Mouse (Mus musculus): Measurements from ENCODE around the gene Fam53b. TPM values are rescaled to one million over a fixed set of nuclear protein-coding genes. Genes with fewer than 3 reads are reported as not detected.

Gene Fam53b
- polyA plus RNA-seq, 1 experiment from 2014 or later = 25.0 TPM

DNA sequence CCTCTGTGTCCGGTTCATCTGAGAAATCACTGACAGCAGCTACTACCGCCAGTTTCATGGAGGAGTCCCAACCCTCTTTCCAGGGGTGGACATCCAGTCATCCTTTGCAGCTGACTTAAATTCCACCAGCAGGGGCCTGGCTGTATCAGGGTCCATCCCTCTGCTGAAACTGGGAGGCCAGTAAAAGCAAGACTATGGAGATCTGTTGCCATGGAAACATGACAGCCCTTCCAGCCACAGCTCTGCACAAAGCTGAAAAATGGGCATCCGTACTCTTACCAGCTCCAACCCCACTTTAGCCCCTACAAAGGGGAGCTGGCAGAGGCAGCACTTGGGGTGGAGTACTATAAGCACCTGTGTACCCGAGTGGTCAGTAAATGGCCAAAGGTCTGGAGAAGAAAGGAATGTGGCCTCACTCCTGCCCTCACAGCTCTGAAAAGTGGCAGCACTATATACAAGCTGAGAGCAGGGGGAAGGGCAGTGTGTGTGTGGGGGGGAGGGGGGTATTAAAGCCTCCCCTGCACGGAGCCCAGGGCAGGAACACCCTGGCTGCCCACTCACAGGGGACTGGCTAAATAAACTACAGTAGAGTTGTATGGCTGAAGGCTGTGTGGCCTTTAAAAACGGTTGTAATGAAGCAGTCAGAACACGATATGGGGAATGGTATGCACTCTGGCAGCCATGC, 32.4 kb downstream of the Fam53b start:
- no peaks in the 10 kb centered on the region for H3K9me3 ChIP-seq
- H3K4me2 ChIP-seq (replicated peaks) = peak overlapping the region; percentile 38; the same call in 1 of the 2 replicates
- H3K36me3 ChIP-seq = peaks cover 23% of the 10 kb centered on the region
- no peak overlapping the region; the same call in 1 of the 2 replicates for H3K9ac ChIP-seq
- WGBS = 14% methylated on average over 7 of the region's 7 CpGs
- no peak overlapping the region for H3K4me3 ChIP-seq
- peak overlapping the region; percentile 22; the same call in 1 of the 2 replicates for H3K27ac ChIP-seq
- peak; percentile 83 for ATAC-seq (ENCODE audit: low FRiP score, low read depth)
- no peaks in the 10 kb centered on the region for H3K27me3 ChIP-seq (replicated peaks)
- H3K4me1 ChIP-seq = peaks cover 28% of the 10 kb centered on the region

DNA sequence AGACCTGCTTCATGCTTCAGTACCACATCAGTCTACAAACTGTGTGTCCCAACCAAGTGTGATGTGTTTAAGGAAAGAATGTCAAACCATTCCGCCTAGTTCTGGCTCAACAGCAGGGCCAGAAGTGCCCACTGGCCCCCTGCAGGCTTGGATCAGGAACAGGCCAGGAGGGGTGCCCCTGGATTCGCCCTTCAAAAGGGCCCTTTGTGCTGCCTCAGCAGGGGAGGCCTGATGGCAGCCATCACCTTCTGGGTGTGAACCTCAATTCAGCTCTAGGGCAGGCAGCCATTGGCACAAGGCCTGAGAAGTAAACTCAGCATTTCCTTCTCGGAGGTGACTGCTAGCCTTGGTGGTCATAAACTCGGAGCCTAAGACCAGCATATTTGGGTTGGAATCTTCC, 33.1 kb downstream of the Fam53b start:
- Histone ChIP-seq H3K27me3 (replicated peaks) (no peaks in the 10 kb centered on the region), H3K27ac (no peak overlapping the region), H3K36me3 (peaks cover 24% of the 10 kb centered on the region), H3K9ac (no peak overlapping the region), H3K4me1 (peaks cover 25% of the 10 kb centered on the region), H3K9me3 (no peaks in the 10 kb centered on the region), H3K4me2 (replicated peaks) (peak overlapping the region; percentile 26; the same call in 1 of the 2 replicates), H3K4me3 (no peak overlapping the region)
- no peak for ATAC-seq (ENCODE audit: low FRiP score, low read depth)
- WGBS = 16% methylated on average over 4 of the region's 4 CpGs

GRCm38 (mm10) chr7:132778630-132779029, 35.1 kb downstream of the Fam53b start:
- 88% methylated on average over 13 of the region's 13 CpGs for WGBS
- peaks cover 25% of the 10 kb centered on the region for H3K4me1 ChIP-seq

DNA sequence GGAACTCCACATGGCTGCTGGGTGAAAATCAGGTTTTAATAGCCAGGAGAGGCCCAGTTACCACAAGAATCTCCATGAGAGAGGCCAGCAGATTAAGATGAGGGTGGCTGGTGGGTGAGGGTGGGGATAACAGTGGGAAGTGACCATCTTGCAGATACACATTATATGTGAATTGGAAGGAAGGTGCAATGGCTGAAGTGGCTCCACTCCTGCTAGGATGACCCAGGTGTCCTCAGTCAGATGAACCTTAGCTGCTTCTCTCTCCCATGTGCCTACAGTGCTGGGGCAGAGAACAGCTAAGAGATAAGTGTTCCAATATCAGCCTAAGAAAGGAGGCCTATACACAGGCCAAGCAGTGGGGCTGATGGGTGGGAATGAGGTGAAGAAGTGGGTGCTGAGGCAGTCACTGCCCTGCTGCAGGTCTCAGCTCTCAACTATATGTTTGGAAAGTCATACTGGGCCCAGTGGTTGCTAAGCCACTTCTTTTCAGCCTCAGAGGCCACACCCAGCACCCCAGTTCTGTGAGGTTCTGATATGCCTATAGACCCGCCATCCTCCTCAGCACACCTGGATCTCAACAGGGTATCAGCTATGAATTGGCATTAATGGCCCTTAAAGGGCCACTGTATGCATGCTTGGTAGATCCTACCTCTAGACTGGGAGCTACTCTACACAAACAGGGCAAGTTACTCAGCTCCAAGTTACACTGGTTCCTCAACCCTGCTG, 35.8 kb downstream of the Fam53b start:
- Histone ChIP-seq H3K36me3 (peaks cover 48% of the 10 kb centered on the region), H3K9me3 (no peaks in the 10 kb centered on the region), H3K4me1 (peaks cover 25% of the 10 kb centered on the region), H3K27me3 (replicated peaks) (no peaks in the 10 kb centered on the region), H3K4me3 (no peak overlapping the region), H3K4me2 (replicated peaks) (no peak overlapping the region), H3K9ac (no peak overlapping the region), H3K27ac (no peak overlapping the region)
- ATAC-seq (ENCODE audit: low FRiP score, low read depth) = no peak
- 93% methylated on average over 1 of the region's 1 CpGs for WGBS

More at GRCm38 (mm10) chr7:132778630-132779029, 35.1 kb downstream of the Fam53b start:
- H3K4me2 ChIP-seq (replicated peaks) = no peak overlapping the region
- no peak overlapping the region for H3K27ac ChIP-seq
- no peak overlapping the region for H3K4me3 ChIP-seq
- H3K27me3 ChIP-seq (replicated peaks) = no peaks in the 10 kb centered on the region
- H3K9ac ChIP-seq = no peak overlapping the region
- H3K36me3 ChIP-seq = peaks cover 41% of the 10 kb centered on the region
- H3K9me3 ChIP-seq = no peaks in the 10 kb centered on the region
- ATAC-seq (ENCODE audit: low FRiP score, low read depth) = no peak

- Histone ChIP-seq H3K27ac (no peak overlapping the region), H3K9me3 (no peaks in the 10 kb centered on the region), H3K36me3 (peaks cover 54% of the 10 kb centered on the region), H3K4me1 (peaks cover 25% of the 10 kb centered on the region), H3K4me2 (replicated peaks) (no peak overlapping the region), H3K9ac (no peak overlapping the region), H3K27me3 (replicated peaks) (no peaks in the 10 kb centered on the region), H3K4me3 (no peak overlapping the region)
- ATAC-seq (ENCODE audit: low FRiP score, low read depth) = no peak
- WGBS = 90% methylated on average over 7 of the region's 7 CpGs
Observed at GRCm38 (mm10) chr7:132777117-132777516, 36.6 kb downstream of the Fam53b start.

- Histone ChIP-seq H3K4me1 (peaks cover 19% of the 10 kb centered on the region), H3K27me3 (replicated peaks) (no peaks in the 10 kb centered on the region), H3K4me3 (no peak overlapping the region), H3K9ac (no peak overlapping the region), H3K4me2 (replicated peaks) (no peak overlapping the region), H3K27ac (no peak overlapping the region), H3K36me3 (peaks cover 56% of the 10 kb centered on the region), H3K9me3 (no peaks in the 10 kb centered on the region)
- no peak for ATAC-seq (ENCODE audit: low FRiP score, low read depth)
- WGBS = 90% methylated on average over 7 of the region's 7 CpGs
Observed at GRCm38 (mm10) chr7:132776338-132777111, 37.2 kb downstream of the Fam53b start.

GRCm38 (mm10) chr7:132775922-132776321, 37.8 kb downstream of the Fam53b start:
- H3K9me3 ChIP-seq = no peaks in the 10 kb centered on the region
- no peak overlapping the region for H3K4me3 ChIP-seq
- ATAC-seq (ENCODE audit: low FRiP score, low read depth) = no peak
- WGBS = 98% methylated on average over 10 of the region's 10 CpGs
- peaks cover 13% of the 10 kb centered on the region for H3K4me1 ChIP-seq
- peaks cover 59% of the 10 kb centered on the region for H3K36me3 ChIP-seq
- H3K9ac ChIP-seq = no peak overlapping the region
- no peak overlapping the region for H3K4me2 ChIP-seq (replicated peaks)
- H3K27me3 ChIP-seq (replicated peaks) = no peaks in the 10 kb centered on the region
- no peak overlapping the region for H3K27ac ChIP-seq

DNA sequence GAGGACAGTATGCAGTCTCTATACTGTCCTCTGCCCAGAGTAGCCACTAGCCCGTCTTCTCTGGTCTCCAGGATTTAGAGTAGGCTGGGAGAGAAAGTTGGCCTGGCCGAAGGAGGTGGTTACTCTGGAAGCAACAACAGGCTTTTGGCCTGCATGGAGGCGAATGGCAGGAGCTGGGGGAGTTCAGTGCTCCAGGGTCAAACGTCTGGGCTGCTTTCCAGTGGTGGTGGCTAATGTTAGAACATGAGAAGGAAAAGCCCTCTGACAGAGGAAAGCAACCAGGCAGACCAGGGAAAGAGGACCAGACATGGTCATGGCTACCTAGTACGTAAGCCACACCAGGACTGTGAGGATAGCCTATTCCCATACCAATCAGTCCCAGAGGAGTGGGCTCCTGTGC, 38.4 kb downstream of the Fam53b start:
- H3K4me2 ChIP-seq (replicated peaks) = no peak overlapping the region
- 93% methylated on average over 5 of the region's 5 CpGs for WGBS

GRCm38 (mm10) chr7:132773011-132773705, 40.5 kb downstream of the Fam53b start:
- Histone ChIP-seq H3K4me2 (replicated peaks) (no peak overlapping the region), H3K27ac (no peak overlapping the region), H3K9me3 (no peaks in the 10 kb centered on the region), H3K4me3 (no peak overlapping the region), H3K4me1 (peaks cover 6% of the 10 kb centered on the region; the same call in 1 of the 2 replicates), H3K36me3 (peaks cover 52% of the 10 kb centered on the region), H3K27me3 (replicated peaks) (no peaks in the 10 kb centered on the region), H3K9ac (no peak overlapping the region)
- WGBS = 91% methylated on average over 7 of the region's 7 CpGs
- ATAC-seq (ENCODE audit: low FRiP score, low read depth) = no peak

More for the DNA sequence above, 38.4 kb downstream of the Fam53b start:
- H3K27ac ChIP-seq = no peak overlapping the region
- ATAC-seq (ENCODE audit: low FRiP score, low read depth) = no peak
- no peaks in the 10 kb centered on the region for H3K9me3 ChIP-seq
- H3K4me1 ChIP-seq = peaks cover 7% of the 10 kb centered on the region
- H3K27me3 ChIP-seq (replicated peaks) = no peaks in the 10 kb centered on the region
- no peak overlapping the region for H3K4me3 ChIP-seq
- H3K9ac ChIP-seq = no peak overlapping the region
- H3K36me3 ChIP-seq = peaks cover 59% of the 10 kb centered on the region

DNA sequence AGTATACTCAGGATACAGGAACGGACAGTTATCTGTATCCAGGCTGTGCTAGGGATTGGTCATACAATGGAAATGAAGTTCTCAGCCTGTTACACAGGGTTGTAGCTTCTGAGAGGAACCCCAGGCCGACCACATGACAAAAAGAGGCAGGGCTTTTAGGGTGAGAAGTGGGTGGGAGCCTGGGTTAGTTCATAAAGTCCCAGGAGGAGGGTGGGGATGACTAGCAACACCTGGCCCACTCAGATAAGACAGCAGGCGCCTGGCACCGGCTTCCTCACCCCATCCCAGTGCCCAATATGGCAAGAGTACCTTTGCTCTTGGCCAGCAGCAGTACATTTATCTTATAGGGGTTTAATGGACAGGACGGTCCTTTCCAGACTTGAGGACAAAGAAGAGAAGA, 41.2 kb downstream of the Fam53b start:
- Histone ChIP-seq H3K4me2 (replicated peaks) (no peak overlapping the region), H3K27ac (no peak overlapping the region), H3K4me3 (no peak overlapping the region), H3K9ac (no peak overlapping the region), H3K9me3 (no peaks in the 10 kb centered on the region), H3K4me1 (peaks cover 12% of the 10 kb centered on the region), H3K27me3 (replicated peaks) (no peaks in the 10 kb centered on the region), H3K36me3 (peaks cover 46% of the 10 kb centered on the region)
- WGBS = 94% methylated on average over 5 of the region's 5 CpGs
- no peak for ATAC-seq (ENCODE audit: low FRiP score, low read depth)

GRCm38 (mm10) chr7:132768498-132769344, 45.0 kb downstream of the Fam53b start:
- H3K4me3 ChIP-seq = no peak overlapping the region
- 68% methylated on average over 12 of the region's 12 CpGs for WGBS
- no peak for ATAC-seq (ENCODE audit: low FRiP score, low read depth)
- no peak overlapping the region for H3K9ac ChIP-seq
- H3K27me3 ChIP-seq (replicated peaks) = no peaks in the 10 kb centered on the region
- H3K36me3 ChIP-seq = peaks cover 21% of the 10 kb centered on the region
- H3K9me3 ChIP-seq = no peaks in the 10 kb centered on the region
- no peak overlapping the region for H3K4me2 ChIP-seq (replicated peaks)
- H3K27ac ChIP-seq = no peak overlapping the region
- peaks cover 24% of the 10 kb centered on the region for H3K4me1 ChIP-seq
